Comparison of ENCODE assay signal across 22 mouse cellular contexts in genomic region chr9:122678001-122678696, GRCm38 (mm10).
DNase-seq lines count a peak whose midpoint lies in the region; ATAC-seq and TF ChIP-seq lines count a peak whose summit lies in the region.
"Had no signal": no experiment of that assay in that cellular context is flagged by ENCODE, and none has a peak within 500 bp of the region (broad histone marks: within the 10 kb centered on the region; RNA-seq: fewer than 3 reads in every experiment).

No protein-coding gene starts in this region.

- no peak overlapping the region for H3K4me3 ChIP-seq in midbrain, embryonic 10.5 days
- H3K4me3 ChIP-seq in midbrain, embryonic 15.5 days, result no peak overlapping the region
- H3K4me3 ChIP-seq in liver, postnatal 0 days (ENCODE audit: low read depth, low read length), result no peak overlapping the region
- H3K4me3 ChIP-seq: forebrain, embryonic 12.5 days; heart, embryonic 10.5 days; limb, embryonic 15.5 days had no signal

- no peak overlapping the region for H3K9ac ChIP-seq in midbrain, embryonic 15.5 days
- H3K9ac ChIP-seq in liver, postnatal 0 days (replicated peaks), result no peak overlapping the region
- H3K9ac ChIP-seq: forebrain, embryonic 12.5 days; hindbrain, embryonic 14.5 days; limb, embryonic 15.5 days had no signal

- no peak for TF ChIP-seq CTCF in brain, embryonic 14.5 days (IDR thresholded peaks at IDR 0.05; ENCODE audit: borderline replicate concordance, extremely low read depth, insufficient read depth, insufficient read length)
- no peak for TF ChIP-seq CTCF in liver, postnatal 0 days (IDR thresholded peaks at IDR 0.05; ENCODE audit: low read depth)

- no peaks in the 10 kb centered on the region for H3K36me3 ChIP-seq in midbrain, embryonic 10.5 days
- H3K36me3 ChIP-seq in midbrain, embryonic 15.5 days (replicated peaks), result no peaks in the 10 kb centered on the region
- no peaks in the 10 kb centered on the region for H3K36me3 ChIP-seq in liver, postnatal 0 days (replicated peaks; ENCODE audit: insufficient read depth, low read length)
- H3K36me3 ChIP-seq: forebrain, embryonic 12.5 days; heart, embryonic 10.5 days; limb, embryonic 15.5 days had no signal

- no peak overlapping the region for H3K4me2 ChIP-seq in midbrain, embryonic 15.5 days
- no peak overlapping the region for H3K4me2 ChIP-seq in liver, postnatal 0 days (ENCODE audit: low read depth, low read length)
- H3K4me2 ChIP-seq: forebrain, embryonic 12.5 days; hindbrain, embryonic 14.5 days; limb, embryonic 15.5 days had no signal

- peak; percentile 42 to 44 for DNase-seq in cerebellum, postnatal 14 days
- DNase-seq in cerebellum, adult 9-11 months, result no peak
- DNase-seq in midbrain, embryonic 10.5 days (ENCODE audit: low spot score), result peak; percentile 29
- peak; percentile 80 for DNase-seq in brain, embryonic 14.5 days (ENCODE audit: low read depth)
- DNase-seq in retina, postnatal 7 days (ENCODE audit: low read depth, low spot score), result peak; percentile 28
- DNase-seq in liver, postnatal 0 days, result no peak
- DNase-seq in gastrocnemius, postnatal 4 days (ENCODE audit: low spot score in 2 of 2), result no peak
- DNase-seq: cerebellum, adult 18-20 months; embryo, embryonic 11 days; gastrocnemius, postnatal 25 days; heart, postnatal 10 days; kidney, postnatal 14 days; lung, adult 18-20 months; lung, postnatal 36 days; thymus, postnatal 36 days had no signal

- H3K27ac ChIP-seq in midbrain, embryonic 10.5 days (replicated peaks), result no peak overlapping the region
- H3K27ac ChIP-seq in midbrain, embryonic 15.5 days, result no peak overlapping the region
- no peak overlapping the region for H3K27ac ChIP-seq in liver, postnatal 0 days (ENCODE audit: low read depth)
- H3K27ac ChIP-seq: forebrain, embryonic 12.5 days; heart, embryonic 10.5 days; hindbrain, embryonic 14.5 days; limb, embryonic 15.5 days had no signal

- H3K9me3 ChIP-seq in midbrain, embryonic 10.5 days (replicated peaks), result no peaks in the 10 kb centered on the region
- no peaks in the 10 kb centered on the region for H3K9me3 ChIP-seq in midbrain, embryonic 15.5 days
- H3K9me3 ChIP-seq in liver, postnatal 0 days (ENCODE audit: low read length), result no peaks in the 10 kb centered on the region
- H3K9me3 ChIP-seq: forebrain, embryonic 12.5 days; heart, embryonic 10.5 days; limb, embryonic 15.5 days had no signal

- WGBS in midbrain, embryonic 10.5 days, result 60% methylated on average over 14 of the region's 14 CpGs
- WGBS in midbrain, embryonic 15.5 days, result 33% methylated on average over 14 of the region's 14 CpGs
- 76% methylated on average over 14 of the region's 14 CpGs for WGBS in liver, postnatal 0 days (ENCODE audit: insufficient replicate concordance)

- peaks cover 31% of the 10 kb centered on the region for H3K4me1 ChIP-seq in midbrain, embryonic 10.5 days
- H3K4me1 ChIP-seq in midbrain, embryonic 15.5 days, result peaks cover 11% of the 10 kb centered on the region
- H3K4me1 ChIP-seq in liver, postnatal 0 days (ENCODE audit: insufficient read depth), result no peaks in the 10 kb centered on the region
- H3K4me1 ChIP-seq: limb, embryonic 15.5 days had no signal

- TF ChIP-seq EP300 in liver, postnatal 0 days (IDR thresholded peaks at IDR 0.05; ENCODE audit: low read depth), result no peak

- no peak; the same call in 1 of the 2 replicates for ATAC-seq in midbrain, embryonic 15.5 days (replicated peaks)
- ATAC-seq in liver, postnatal 0 days, result no peak
- ATAC-seq: intestine, postnatal 0 days had no signal

- peaks cover 94% of the 10 kb centered on the region for H3K27me3 ChIP-seq in midbrain, embryonic 10.5 days (ENCODE audit: low read depth, poor library complexity, severe bottlenecking)
- H3K27me3 ChIP-seq in midbrain, embryonic 15.5 days (replicated peaks), result peaks cover 18% of the 10 kb centered on the region
- no peaks in the 10 kb centered on the region for H3K27me3 ChIP-seq in liver, postnatal 0 days (ENCODE audit: insufficient read depth, low read length)
- H3K27me3 ChIP-seq: CH12.LX; limb, embryonic 15.5 days had no signal

- no peak for TF ChIP-seq POLR2A in brain, embryonic 14.5 days (IDR thresholded peaks at IDR 0.05; ENCODE audit: borderline replicate concordance, extremely low read depth, insufficient read depth, insufficient read length, poor library complexity, severe bottlenecking)

Comparison
In these comparisons a context has a peak if more than half of its experiments do, and no peak if none do; other contexts are left out.
1. DNase-seq: peak in cerebellum, postnatal 14 days (2 of 2), midbrain, embryonic 10.5 days (single experiment), brain, embryonic 14.5 days (single experiment) and retina, postnatal 7 days (single experiment); none in cerebellum, adult 9-11 months (single experiment), liver, postnatal 0 days (single experiment) and gastrocnemius, postnatal 4 days (0 of 2).